Mouse (Mus musculus) spleen, adult 18-20 months (tissue): Measurements from ENCODE around the gene Gm47995.
"Not testable (repeated sequence)": the region's sequence is repeated elsewhere in the genome, so short reads cannot be mapped to it uniquely, and the experiment has no call there.

Source experiments
- DNase-seq, 2 experiments: peaks; one replicate each; pipeline ENCODE4 v3.0.0; 2022; ENCODE audit warnings: mixed read lengths in 2 of 2

Gene Gm47995

GRCm38 (mm10) chr1:151186879-151187424, 11.3 kb upstream of the Gm47995 start:
- DNase-seq: not testable (repeated sequence)

- DNase-seq: no peak
These were observed 9.8 kb upstream of the Gm47995 start for GRCm38 (mm10) chr1:151188469-151188868.

GRCm38 (mm10) chr1:151192075-151192474, 6.2 kb upstream of the Gm47995 start, which contains the start of gene Gm8947:
TSS of gene Gm8947 (plus strand) at chr1:151192376.
- not testable (repeated sequence) for DNase-seq

GRCm38 (mm10) chr1:151192739-151193138, 5.5 kb upstream of the Gm47995 start:
- not testable (repeated sequence) for DNase-seq

GRCm38 (mm10) chr1:151195986-151196385, 2.3 kb upstream of the Gm47995 start:
- DNase-seq: not testable (repeated sequence)

- not testable (repeated sequence) for DNase-seq
These were observed 1.6 kb upstream of the Gm47995 start for GRCm38 (mm10) chr1:151196690-151197089.

GRCm38 (mm10) chr1:151200620-151201019, 2.4 kb downstream of the Gm47995 start:
- DNase-seq: not testable (repeated sequence)

DNA sequence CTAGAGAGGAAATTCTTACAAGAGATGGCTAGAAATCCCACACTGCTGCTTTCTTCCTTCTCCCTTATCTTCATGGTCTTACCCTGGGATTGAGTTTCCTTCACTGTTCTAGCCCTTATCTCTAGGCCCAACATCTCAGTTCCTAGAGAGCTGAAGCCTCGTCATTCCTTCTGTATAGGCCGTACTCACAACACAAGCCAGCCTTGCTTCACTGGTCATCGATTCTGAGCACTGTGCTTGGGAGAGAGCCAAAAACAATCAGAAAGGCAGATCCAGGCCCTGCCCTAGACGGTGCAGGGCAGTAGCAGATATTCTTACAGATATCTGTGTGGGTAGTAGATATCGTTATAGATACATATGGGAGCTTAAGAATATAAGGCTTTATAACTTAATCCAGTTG, 4.5 kb downstream of the Gm47995 start:
- DNase-seq: not testable (repeated sequence)

GRCm38 (mm10) chr1:151203818-151204217, 5.6 kb downstream of the Gm47995 start, which contains the start of gene 3110040M04Rik:
TSS of gene 3110040M04Rik (plus strand) at chr1:151204121.
- not testable (repeated sequence) for DNase-seq

- DNase-seq: not testable (repeated sequence)
These were observed 10.2 kb downstream of the Gm47995 start for GRCm38 (mm10) chr1:151208493-151208892.

DNA sequence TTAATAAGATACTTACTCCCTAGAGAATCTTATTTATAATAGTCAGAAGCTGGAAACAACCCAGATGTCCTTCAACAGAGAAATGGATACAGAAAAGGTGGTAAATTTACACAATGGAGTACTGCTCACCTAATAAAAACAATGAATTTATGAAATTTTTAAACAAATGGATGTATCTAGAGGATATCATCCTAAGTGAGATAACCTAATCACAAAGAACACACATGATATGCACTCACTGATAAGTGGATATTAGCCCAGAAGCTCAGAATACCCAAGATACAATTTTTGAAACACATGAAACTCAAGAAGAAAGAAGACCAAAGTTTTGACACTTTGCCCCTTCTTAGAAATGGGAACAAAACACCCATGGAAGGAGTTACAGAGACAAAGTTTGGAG, 10.7 kb downstream of the Gm47995 start:
- DNase-seq: not testable (repeated sequence)

GRCm38 (mm10) chr1:151209824-151210355, 11.6 kb downstream of the Gm47995 start, which contains the start of gene Gm47996:
TSS of gene Gm47996 (plus strand) at chr1:151210131.
- peak in 1 of 2 experiments; percentile 6 for DNase-seq

- DNase-seq: not testable (repeated sequence)
These were observed 13.4 kb downstream of the Gm47995 start for GRCm38 (mm10) chr1:151211666-151212065.

GRCm38 (mm10) chr1:151214862-151215261, 16.6 kb downstream of the Gm47995 start:
- no peak for DNase-seq

- DNase-seq: no peak
These were observed 17.7 kb downstream of the Gm47995 start for GRCm38 (mm10) chr1:151215985-151216384.

DNA sequence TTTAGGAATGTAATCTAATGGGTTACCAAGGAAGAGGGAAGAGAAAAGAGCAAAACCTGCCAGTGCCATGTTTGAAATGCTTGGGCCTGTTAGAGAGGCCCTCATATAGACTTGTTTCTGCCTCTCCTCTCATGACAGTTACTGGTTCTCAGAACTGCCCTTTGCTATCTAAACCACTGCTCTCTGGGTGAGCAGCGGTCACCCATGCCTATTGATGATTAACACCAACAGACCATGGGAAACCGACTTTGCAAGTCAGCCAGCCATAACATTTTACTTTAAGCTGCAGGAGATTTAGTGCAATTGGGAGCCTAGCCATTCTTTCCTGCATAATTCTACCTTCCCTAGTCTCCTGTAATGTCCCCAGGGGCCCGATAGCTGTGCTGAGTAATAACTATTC, 18.2 kb downstream of the Gm47995 start:
- DNase-seq: no peak

DNA sequence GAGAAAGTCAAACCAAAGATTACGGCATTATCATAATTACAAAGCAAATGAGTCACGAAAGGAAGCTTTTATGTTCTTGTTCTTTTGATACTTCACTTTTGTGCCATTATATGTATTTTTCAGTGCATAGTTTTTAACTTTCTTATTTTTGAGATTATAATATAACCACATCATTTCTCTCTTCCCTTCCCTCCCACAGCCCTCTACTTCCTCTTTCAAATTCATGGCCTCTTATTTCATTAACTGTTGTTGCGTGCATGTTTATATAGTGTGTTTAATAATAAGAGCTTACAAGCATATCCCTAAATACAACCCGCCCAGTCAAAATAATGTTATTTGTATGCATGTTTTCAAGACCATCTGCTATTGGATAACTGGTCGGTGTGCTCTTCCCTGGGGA, 20.8 kb downstream of the Gm47995 start:
- no peak for DNase-seq

DNA sequence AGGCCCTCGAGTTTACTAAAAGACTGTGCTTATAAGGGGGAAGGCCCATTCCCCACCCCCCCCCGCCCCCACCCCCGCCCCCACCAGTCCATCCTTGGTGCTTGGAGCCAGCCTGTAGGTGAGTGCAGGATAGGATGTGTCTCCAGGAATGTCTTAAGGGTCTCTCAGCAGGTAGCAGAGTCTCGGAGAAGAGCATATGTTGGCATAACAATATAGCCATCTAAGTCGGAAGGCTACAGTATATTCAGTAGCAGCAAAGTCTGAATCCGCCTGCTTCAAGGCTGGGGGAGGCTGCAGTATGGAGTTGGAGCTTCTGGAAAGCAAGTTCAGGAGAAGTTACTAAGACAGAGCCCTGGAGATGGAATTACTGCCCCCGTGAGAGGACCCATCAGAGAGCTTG, 21.9 kb downstream of the Gm47995 start:
- DNase-seq: no peak

- no peak for DNase-seq
These were observed 24.5 kb downstream of the Gm47995 start for GRCm38 (mm10) chr1:151222561-151223267.

DNA sequence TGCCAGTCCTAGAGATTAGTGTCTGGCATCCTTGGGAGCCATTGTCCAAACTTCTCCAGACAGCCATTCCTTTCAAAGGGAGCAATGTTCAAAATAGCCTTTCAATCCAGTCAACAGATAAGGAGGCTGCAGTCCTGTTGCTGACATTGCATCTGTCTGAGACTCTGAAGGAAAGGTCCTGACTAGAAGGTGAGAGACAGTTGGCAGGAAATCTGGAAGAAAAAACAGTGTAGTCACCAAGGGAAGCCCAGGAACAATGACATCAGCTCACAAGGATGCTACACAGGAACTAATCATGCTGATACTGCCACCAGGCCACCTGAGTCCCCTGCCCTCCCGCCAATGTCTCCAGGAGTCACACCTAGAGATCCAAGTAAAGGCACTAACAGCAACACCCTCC, 25.1 kb downstream of the Gm47995 start:
- DNase-seq: no peak

DNA sequence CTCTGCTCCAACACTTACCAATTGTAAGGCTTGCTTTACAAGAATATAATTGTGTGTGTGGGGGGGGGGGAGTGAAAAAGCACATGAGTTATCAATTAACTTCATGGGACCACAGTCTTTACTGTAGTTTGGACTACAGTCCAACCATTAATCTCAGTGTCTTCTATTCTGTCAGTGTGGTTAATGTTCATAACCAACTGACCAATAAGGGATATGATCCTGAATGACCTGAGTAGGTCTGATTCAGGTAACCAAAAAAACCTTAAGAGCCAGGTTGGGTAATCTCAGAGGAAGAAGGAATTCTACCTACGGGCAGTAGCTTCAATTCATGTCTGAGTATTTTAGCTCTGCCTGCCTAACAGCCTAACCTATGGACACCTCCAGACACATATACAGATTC, 26.3 kb downstream of the Gm47995 start:
- no peak for DNase-seq

GRCm38 (mm10) chr1:151227506-151227905, 29.3 kb downstream of the Gm47995 start:
- no peak for DNase-seq

GRCm38 (mm10) chr1:151228320-151228989, 30.2 kb downstream of the Gm47995 start:
- no peak for DNase-seq
